Mouse (Mus musculus) heart, adult 2 months (tissue): ENCODE measurements around the gene Asic5. TPM values are rescaled to one million over a fixed set of nuclear protein-coding genes. Genes with fewer than 3 reads are reported as not detected.

Experiments used
- DNase-seq, 2 experiments: peaks; one replicate each; pipeline ENCODE4 v3.0.0; 2021
- H3K27ac ChIP-seq: fragments of 200-600 bp; 2 replicates; pipeline ENCODE4 v1.8.1; 2022
- H3K27me3 ChIP-seq: fragments of 200-500 bp; 2 replicates; pipeline ENCODE4 v1.6.1; 2012; ENCODE audit warnings: mild to moderate bottlenecking, low read length, inconsistent platforms, mixed read lengths; ENCODE audit not compliant: control insufficient read depth, insufficient read depth
- H3K36me3 ChIP-seq: fragments of 200-500 bp; 2 replicates; pipeline ENCODE4 v1.6.1; 2012; ENCODE audit warnings: low read length, inconsistent platforms; ENCODE audit not compliant: control insufficient read depth, insufficient read depth
- H3K4me1 ChIP-seq: fragments of 200-500 bp; 2 replicates; pipeline ENCODE4 v1.6.1; 2011; ENCODE audit warnings: low read length; ENCODE audit not compliant: control insufficient read depth, insufficient read depth
- H3K4me3 ChIP-seq: fragments of 200-600 bp; 2 replicates; pipeline ENCODE4 v1.8.1; 2022
- H3K79me2 ChIP-seq: fragments of 200-500 bp; replicated peaks from 2 replicates; pipeline ENCODE4 v1.6.1; 2012; ENCODE audit warnings: mild to moderate bottlenecking, inconsistent platforms, low read length, moderate library complexity, mixed read lengths; ENCODE audit not compliant: control insufficient read depth, insufficient read depth
- H3K9ac ChIP-seq: fragments of 200-500 bp; 2 replicates; pipeline ENCODE4 v1.6.1; 2012; ENCODE audit warnings: low read depth, mild to moderate bottlenecking, control low read depth, inconsistent platforms, low read length, mixed read lengths
- CTCF ChIP-seq: fragments of 200-600 bp; IDR thresholded peaks from 2 replicates; pipeline ENCODE4 v1.8.1; 2022; ENCODE audit warnings: antibody characterized with exemption, mild to moderate bottlenecking, moderate library complexity
- EP300 ChIP-seq: fragments of 200-500 bp; IDR thresholded peaks from 2 replicates; pipeline ENCODE4 v1.6.1; 2011; ENCODE audit warnings: low read depth, low read length, control low read depth; ENCODE audit not compliant: insufficient read depth
- POLR2A ChIP-seq: fragments of 200-500 bp; IDR thresholded peaks from 2 replicates; pipeline ENCODE4 v1.6.1; 2011; ENCODE audit warnings: mild to moderate bottlenecking, low read depth, low read length, control low read depth; ENCODE audit not compliant: insufficient read depth
- WGBS: fragments of 180-500 bp; shearing (Covaris S2); methylation state at CpG from one replicate; pipeline ENCODE4 v1.1.7; 2018; 5-methylcytosine and 5-hydroxymethylcytosine counted together
- intact Hi-C: fragments of 180-260 bp; cut with DNase I; formaldehyde crosslinking; loops from one replicate; pipeline ENCODE4 v1.15.1; 2025
- polyA plus RNA-seq: library from polyadenylated mRNA; depleted of rRNA; stranded (reverse); fragments of >200 nt; gene quantifications from 2 replicates; pipeline ENCODE4 v1.2.3, GENCODE M21; 2012
- total RNA-seq, 2 experiments: library from RNA; stranded (reverse); gene quantifications; 2 replicates each; pipeline ENCODE4 v1.2.3; 2021

The Asic5 gene
- total and polyA plus RNA-seq, 3 experiments: not detected

DNA sequence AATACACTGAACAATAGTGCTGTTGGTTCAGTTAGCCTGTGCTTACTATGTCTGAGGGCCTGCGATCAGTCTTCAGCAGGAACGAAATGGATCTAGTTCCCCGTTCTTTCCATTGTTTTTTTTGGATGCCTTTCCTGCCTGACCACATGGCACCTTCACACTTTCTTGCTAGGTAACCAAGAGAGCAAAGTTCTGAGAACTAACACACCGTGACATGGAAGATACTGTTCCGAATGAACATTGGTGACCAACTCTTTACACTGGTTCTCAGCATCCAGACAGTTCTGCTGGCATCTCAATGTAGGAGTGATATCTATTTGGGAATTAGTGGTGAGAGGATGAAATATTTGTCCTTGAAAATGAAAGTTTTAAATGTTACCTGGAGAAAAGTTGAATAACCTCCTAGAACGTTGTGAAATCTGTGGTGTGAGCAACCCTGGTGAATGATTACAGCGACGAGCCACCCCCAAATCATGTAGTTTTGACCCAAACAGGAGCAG is 40.4 kb downstream of the Asic5 start:
- no peak for TF ChIP-seq CTCF
- no peak for TF ChIP-seq EP300
- no peak for TF ChIP-seq POLR2A
- Histone ChIP-seq H3K27ac (no peak overlapping the region), H3K4me1 (no peaks in the 10 kb centered on the region), H3K36me3 (no peaks in the 10 kb centered on the region), H3K27me3 (no peaks in the 10 kb centered on the region), H3K9ac (no peak overlapping the region), H3K79me2 (no peaks in the 10 kb centered on the region), H3K4me3 (no peak overlapping the region)
- 79% methylated on average over 8 of the region's 8 CpGs for WGBS
- intact Hi-C loops: no loop called here
- DNase-seq: no peak

DNA sequence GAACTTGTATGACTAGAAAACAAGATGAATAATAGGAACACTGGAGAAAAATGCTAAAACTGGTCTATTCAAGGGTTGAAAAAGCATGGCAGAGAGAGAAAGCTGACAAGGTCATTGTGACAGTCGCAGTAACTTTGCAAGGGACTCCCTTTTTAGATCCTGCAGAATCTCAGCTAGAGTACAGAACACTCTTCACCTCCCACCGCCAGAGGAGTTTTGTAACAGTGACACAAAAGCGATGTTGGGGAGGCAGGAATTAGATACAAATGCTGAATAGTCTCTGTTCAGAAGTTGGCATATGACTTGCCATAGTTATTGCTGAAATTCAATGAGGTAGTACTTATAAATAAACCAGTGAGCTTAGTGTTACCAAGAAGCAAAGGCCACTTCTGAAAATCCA is 41.0 kb downstream of the Asic5 start:
- Histone ChIP-seq H3K4me3 (no peak overlapping the region), H3K27ac (no peak overlapping the region), H3K36me3 (no peaks in the 10 kb centered on the region), H3K79me2 (no peaks in the 10 kb centered on the region), H3K9ac (no peak overlapping the region), H3K4me1 (no peaks in the 10 kb centered on the region), H3K27me3 (no peaks in the 10 kb centered on the region)
- 51% methylated on average over 3 of the region's 3 CpGs for WGBS
- intact Hi-C loops: no loop called here
- DNase-seq: no peak
- TF ChIP-seq EP300 (no peak), CTCF (no peak), POLR2A (no peak)

DNA sequence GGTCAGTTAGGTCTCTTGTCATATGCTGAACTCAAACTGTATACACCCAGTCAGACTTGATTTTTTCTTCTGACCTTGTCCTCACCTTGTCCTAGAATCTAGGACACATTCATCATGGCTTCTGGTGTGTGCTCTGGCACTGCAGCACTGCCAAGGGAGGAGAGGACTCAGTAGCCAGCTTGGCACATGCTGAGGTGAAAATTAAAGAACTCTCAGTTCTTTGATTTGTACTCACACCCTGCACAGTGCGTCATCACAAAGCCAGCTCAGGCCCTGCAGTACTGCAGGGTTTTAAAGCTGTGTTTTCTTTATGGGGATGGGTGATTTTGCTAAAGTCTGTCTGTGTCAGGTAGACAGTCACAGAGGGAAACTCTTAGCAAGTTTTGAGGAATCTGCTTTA is 45.2 kb downstream of the Asic5 start:
- intact Hi-C loops: no loop called here
- 50% methylated on average over 1 of the region's 1 CpGs for WGBS
- H3K27me3 ChIP-seq: no peaks in the 10 kb centered on the region

DNA sequence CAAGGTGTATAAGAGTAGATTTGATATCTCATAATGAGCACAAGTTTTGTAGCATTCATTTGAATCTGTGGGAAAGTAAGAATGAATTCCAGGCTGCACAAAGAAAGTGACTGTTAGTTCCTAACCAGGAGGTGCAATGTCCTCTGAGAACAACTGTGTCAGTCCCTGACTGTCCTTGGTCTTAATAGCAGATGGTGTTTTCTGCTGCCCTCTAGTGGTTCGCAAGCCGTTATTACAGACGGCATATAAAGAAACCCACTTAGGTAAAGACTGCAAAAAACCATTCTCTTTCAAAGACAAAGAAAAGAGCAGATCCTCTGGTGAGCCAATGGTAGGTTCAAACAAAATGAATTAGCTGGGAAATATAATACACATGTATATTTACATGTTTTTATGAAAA is 47.1 kb downstream of the Asic5 start:
- intact Hi-C loops: no loop called here
- H3K4me3 ChIP-seq: no peak overlapping the region
- peak in 1 of 2 experiments; percentile 11 for DNase-seq

More for the DNA sequence above, 45.2 kb downstream of the Asic5 start:
- H3K4me1 ChIP-seq: no peaks in the 10 kb centered on the region
- H3K9ac ChIP-seq: no peak overlapping the region
- no peaks in the 10 kb centered on the region for H3K36me3 ChIP-seq
- no peak for DNase-seq
- H3K4me3 ChIP-seq: no peak overlapping the region
- no peak overlapping the region for H3K27ac ChIP-seq
- no peaks in the 10 kb centered on the region for H3K79me2 ChIP-seq
- no peak for TF ChIP-seq POLR2A
- TF ChIP-seq CTCF: no peak
- no peak for TF ChIP-seq EP300

DNA sequence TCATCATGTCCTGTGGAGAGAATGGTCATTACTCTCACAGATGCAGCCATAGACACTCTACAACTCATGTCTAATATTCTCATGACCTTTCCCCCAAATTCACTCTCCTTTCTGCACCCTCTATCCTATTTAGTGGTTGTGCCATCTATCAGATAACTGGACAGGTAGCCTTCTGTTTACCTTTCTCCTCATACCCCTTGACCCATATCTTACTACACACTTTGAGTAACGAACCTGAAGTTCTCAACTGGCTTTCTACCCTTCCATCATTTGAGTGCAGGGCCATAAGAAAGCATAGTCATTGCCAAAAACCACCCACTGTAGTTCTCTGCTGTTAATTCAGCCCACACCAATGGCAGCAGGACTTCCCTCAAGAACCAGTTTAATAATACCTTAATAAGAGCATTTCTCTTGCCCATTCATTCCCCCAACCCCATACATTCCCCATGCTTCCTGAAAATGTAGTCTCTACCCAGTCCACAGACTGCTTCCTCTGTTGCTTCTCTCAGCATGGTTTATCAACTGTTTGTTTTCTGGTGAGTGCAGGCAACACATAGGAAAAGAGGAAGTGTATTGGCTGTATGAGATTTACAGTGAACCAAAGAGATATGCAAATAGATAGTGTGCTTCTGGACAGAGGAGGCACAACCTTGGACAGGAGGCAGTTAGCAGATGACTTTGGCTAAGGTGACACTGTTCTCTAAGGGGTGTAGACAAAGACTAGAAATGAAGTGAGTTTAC is 48.1 kb downstream of the Asic5 start:
- WGBS: 83% methylated on average over 1 of the region's 1 CpGs
- Histone ChIP-seq H3K9ac (no peak overlapping the region), H3K4me1 (no peaks in the 10 kb centered on the region), H3K4me3 (no peak overlapping the region), H3K27ac (no peak overlapping the region), H3K79me2 (no peaks in the 10 kb centered on the region), H3K36me3 (no peaks in the 10 kb centered on the region), H3K27me3 (no peaks in the 10 kb centered on the region)
- intact Hi-C loops: no loop called here
- TF ChIP-seq EP300 (no peak), CTCF (no peak), POLR2A (no peak)
- no peak for DNase-seq

More for the DNA sequence above, 47.1 kb downstream of the Asic5 start:
- Histone ChIP-seq H3K79me2 (no peaks in the 10 kb centered on the region), H3K27me3 (no peaks in the 10 kb centered on the region), H3K36me3 (no peaks in the 10 kb centered on the region), H3K4me1 (no peaks in the 10 kb centered on the region), H3K27ac (no peak overlapping the region), H3K9ac (no peak overlapping the region)
- 2% methylated on average over 3 of the region's 3 CpGs for WGBS
- TF ChIP-seq POLR2A (no peak), CTCF (peak; percentile 93)

DNA sequence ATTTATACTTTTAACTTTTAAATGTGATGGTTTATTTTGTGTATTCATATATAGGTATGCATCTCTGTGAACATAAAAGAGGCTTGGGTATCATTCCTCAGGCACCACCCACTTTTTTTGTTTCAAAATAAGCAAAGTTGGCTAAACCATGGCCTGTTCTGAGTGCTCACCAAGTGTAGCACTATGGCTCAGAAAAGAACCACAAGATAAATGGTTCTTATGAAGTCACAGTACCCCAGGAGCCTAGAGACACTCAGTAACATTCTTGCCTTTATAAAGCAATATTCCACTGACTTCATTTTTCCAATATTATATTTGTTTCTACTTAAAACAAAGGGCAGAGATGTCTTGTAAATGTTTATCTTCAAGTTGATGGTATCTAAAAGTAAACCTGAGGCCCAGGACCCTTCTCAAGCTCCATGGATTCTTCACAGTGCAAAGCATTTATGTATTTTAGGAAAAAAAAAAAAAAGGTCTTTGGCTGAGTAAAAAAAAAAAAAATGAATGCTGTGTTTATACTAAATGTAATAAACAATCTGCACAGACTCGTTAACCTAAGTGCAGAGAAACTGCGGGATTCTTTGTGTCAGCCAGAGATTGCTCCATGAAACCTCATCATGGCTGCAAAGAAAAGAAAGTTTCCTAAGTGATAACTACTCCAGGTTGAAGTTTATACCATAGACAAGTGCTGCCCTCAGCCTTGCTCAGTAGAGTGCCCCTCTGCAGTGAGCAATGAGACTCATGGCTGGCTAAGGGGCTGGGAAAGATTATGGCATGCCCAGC is 54.4 kb downstream of the Asic5 start:
- 85% methylated on average over 2 of the region's 2 CpGs for WGBS
- no peaks in the 10 kb centered on the region for H3K4me1 ChIP-seq
- no peak overlapping the region for H3K27ac ChIP-seq
- H3K27me3 ChIP-seq: no peaks in the 10 kb centered on the region
- no peak for DNase-seq
- no peaks in the 10 kb centered on the region for H3K79me2 ChIP-seq
- H3K4me3 ChIP-seq: no peak overlapping the region
- H3K36me3 ChIP-seq: no peaks in the 10 kb centered on the region
- H3K9ac ChIP-seq: no peak overlapping the region
- TF ChIP-seq EP300 (no peak), CTCF (no peak), POLR2A (no peak)
- intact Hi-C loops: no loop called here
